In the genomic region with DNA sequence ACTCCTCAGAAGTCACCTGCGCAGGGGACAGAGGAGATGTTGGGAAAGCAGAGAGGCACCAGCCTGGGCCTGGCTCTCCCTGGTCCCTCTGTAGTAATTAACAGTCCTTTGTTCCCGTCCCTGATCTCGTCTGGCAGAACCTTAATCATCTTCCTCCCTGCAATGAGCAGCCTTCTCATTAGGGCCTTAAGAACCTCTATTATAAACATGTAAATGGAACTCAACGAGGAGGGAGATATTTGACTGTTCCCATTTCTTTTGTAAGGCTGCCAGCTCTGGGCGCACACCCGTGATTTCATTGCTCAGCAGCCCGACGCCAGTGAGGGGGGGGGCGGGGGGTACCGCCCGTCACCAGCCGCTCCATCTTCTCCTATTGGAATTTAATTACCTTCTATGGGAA, we compare ENCODE assay signal across 20 mouse cellular contexts.
DNase-seq lines count a peak whose midpoint lies in the region; ATAC-seq and TF ChIP-seq lines count a peak whose summit lies in the region.
"Had no signal": no experiment of that assay in that cellular context is flagged by ENCODE, and none has a peak within 500 bp of the region (broad histone marks: within the 10 kb centered on the region; RNA-seq: fewer than 3 reads in every experiment).

No protein-coding gene starts in this region.

- no peaks in the 10 kb centered on the region for H3K9me3 ChIP-seq in hindbrain, embryonic 13.5 days
- no peaks in the 10 kb centered on the region for H3K9me3 ChIP-seq in hindbrain, embryonic 10.5 days
- H3K9me3 ChIP-seq in neural tube, embryonic 13.5 days, result no peaks in the 10 kb centered on the region
- H3K9me3 ChIP-seq in neural tube, embryonic 15.5 days (replicated peaks), result no peaks in the 10 kb centered on the region
- no peaks in the 10 kb centered on the region for H3K9me3 ChIP-seq in forebrain, embryonic 15.5 days
- H3K9me3 ChIP-seq in midbrain, postnatal 0 days (ENCODE audit: low read length), result no peaks in the 10 kb centered on the region
- H3K9me3 ChIP-seq: embryonic facial prominence, embryonic 12.5 days; heart, embryonic 15.5 days; liver, embryonic 12.5 days; neural tube, embryonic 12.5 days; stomach, embryonic 15.5 days had no signal

- H3K27ac ChIP-seq in hindbrain, embryonic 13.5 days, result peak overlapping the region; percentile 66
- H3K27ac ChIP-seq in hindbrain, embryonic 10.5 days, result no peak overlapping the region
- peak overlapping the region; percentile 68 for H3K27ac ChIP-seq in neural tube, embryonic 13.5 days (replicated peaks)
- no peak overlapping the region for H3K27ac ChIP-seq in neural tube, embryonic 15.5 days (replicated peaks)
- peak overlapping the region; percentile 88 for H3K27ac ChIP-seq in forebrain, embryonic 15.5 days (replicated peaks)
- no peak overlapping the region for H3K27ac ChIP-seq in midbrain, postnatal 0 days (ENCODE audit: low read depth, low read length)
- no peak overlapping the region for H3K27ac ChIP-seq in thymus, adult 2 months (ENCODE audit: control insufficient read depth, insufficient read depth, low read length)
- H3K27ac ChIP-seq: embryonic facial prominence, embryonic 12.5 days; heart, embryonic 15.5 days; liver, embryonic 12.5 days; neural tube, embryonic 12.5 days; stomach, embryonic 15.5 days had no signal

- TF ChIP-seq POLR2A in thymus, adult 2 months (IDR thresholded peaks at IDR 0.05; ENCODE audit: control insufficient read depth, extremely low read depth, insufficient read depth, low read length, poor library complexity), result no peak

- H3K4me1 ChIP-seq in hindbrain, embryonic 13.5 days (replicated peaks), result peaks cover 37% of the 10 kb centered on the region
- H3K4me1 ChIP-seq in hindbrain, embryonic 10.5 days (replicated peaks), result 0 out of 2 replicates have a peak, but pooled peaks cover 3% of the 10 kb centered on the region
- peaks cover 34% of the 10 kb centered on the region for H3K4me1 ChIP-seq in neural tube, embryonic 13.5 days (replicated peaks)
- peaks cover 14% of the 10 kb centered on the region for H3K4me1 ChIP-seq in neural tube, embryonic 15.5 days
- H3K4me1 ChIP-seq in forebrain, embryonic 15.5 days, result peaks cover 27% of the 10 kb centered on the region
- H3K4me1 ChIP-seq in midbrain, postnatal 0 days (ENCODE audit: insufficient read depth, low read length), result no peaks in the 10 kb centered on the region
- H3K4me1 ChIP-seq in thymus, adult 2 months (replicated peaks; ENCODE audit: control insufficient read depth, insufficient read depth, low read length), result no peaks in the 10 kb centered on the region
- H3K4me1 ChIP-seq: embryonic facial prominence, embryonic 12.5 days; heart, embryonic 15.5 days; liver, embryonic 12.5 days; stomach, embryonic 15.5 days had no signal

- no peaks in the 10 kb centered on the region for H3K36me3 ChIP-seq in hindbrain, embryonic 13.5 days
- H3K36me3 ChIP-seq in hindbrain, embryonic 10.5 days, result no peaks in the 10 kb centered on the region
- H3K36me3 ChIP-seq in neural tube, embryonic 13.5 days, result no peaks in the 10 kb centered on the region
- no peaks in the 10 kb centered on the region for H3K36me3 ChIP-seq in neural tube, embryonic 15.5 days
- no peaks in the 10 kb centered on the region for H3K36me3 ChIP-seq in forebrain, embryonic 15.5 days
- no peaks in the 10 kb centered on the region for H3K36me3 ChIP-seq in midbrain, postnatal 0 days (ENCODE audit: insufficient read depth, low read length)
- no peaks in the 10 kb centered on the region for H3K36me3 ChIP-seq in thymus, adult 2 months (ENCODE audit: control insufficient read depth, insufficient read depth, low read length)
- H3K36me3 ChIP-seq: embryonic facial prominence, embryonic 12.5 days; heart, embryonic 15.5 days; liver, embryonic 12.5 days; neural tube, embryonic 12.5 days; stomach, embryonic 15.5 days had no signal

- ATAC-seq in hindbrain, embryonic 13.5 days (ENCODE audit: low FRiP score), result peak; percentile 33; the same call in 1 of the 2 replicates
- ATAC-seq in neural tube, embryonic 13.5 days (ENCODE audit: low read depth), result peak; percentile 45; the same call in 1 of the 2 replicates
- ATAC-seq in neural tube, embryonic 15.5 days (ENCODE audit: low FRiP score), result no peak
- ATAC-seq in forebrain, embryonic 15.5 days (replicated peaks), result peak; percentile 92
- no peak for ATAC-seq in midbrain, postnatal 0 days (ENCODE audit: low FRiP score)
- no peak for ATAC-seq in granulocyte monocyte progenitor cell, adult 5-6 weeks (replicated peaks; ENCODE audit: poor library complexity, severe bottlenecking)
- ATAC-seq: liver, embryonic 12.5 days had no signal

- WGBS in hindbrain, embryonic 13.5 days, result 25% methylated on average over 12 of the region's 12 CpGs
- WGBS in hindbrain, embryonic 10.5 days, result 66% methylated on average over 12 of the region's 12 CpGs
- WGBS in neural tube, embryonic 13.5 days, result 29% methylated on average over 12 of the region's 12 CpGs
- WGBS in neural tube, embryonic 15.5 days, result 20% methylated on average over 12 of the region's 12 CpGs
- WGBS in forebrain, embryonic 15.5 days, result 6% methylated on average over 12 of the region's 12 CpGs
- 35% methylated on average over 12 of the region's 12 CpGs for WGBS in midbrain, postnatal 0 days
- WGBS in thymus, adult 2 months, result 77% methylated on average over 12 of the region's 12 CpGs

- DNase-seq in hindbrain, embryonic 10.5 days (ENCODE audit: low spot score), result no peak
- peak; percentile 27 for DNase-seq in midbrain, postnatal 0 days (ENCODE audit: low spot score)
- DNase-seq in thymus, adult 2 months, result no peak
- DNase-seq: adrenal gland, postnatal 10 days; cerebellum, adult 2 months; kidney, adult 18-20 months; kidney, postnatal 10 days; lung, embryonic 14.5 days; spleen, adult 18-20 months; thymus, postnatal 14 days had no signal

- no peak for TF ChIP-seq CTCF in midbrain, postnatal 0 days (IDR thresholded peaks at IDR 0.05)
- TF ChIP-seq CTCF in thymus, adult 2 months (IDR thresholded peaks at IDR 0.05; ENCODE audit: borderline replicate concordance, control insufficient read depth, extremely low read depth, insufficient read depth, low read length, poor library complexity), result no peak

- H3K4me2 ChIP-seq in hindbrain, embryonic 13.5 days, result no peak overlapping the region
- H3K4me2 ChIP-seq in neural tube, embryonic 13.5 days, result no peak overlapping the region
- no peak overlapping the region for H3K4me2 ChIP-seq in neural tube, embryonic 15.5 days
- no peak overlapping the region for H3K4me2 ChIP-seq in forebrain, embryonic 15.5 days (replicated peaks)
- no peak overlapping the region for H3K4me2 ChIP-seq in midbrain, postnatal 0 days (ENCODE audit: low read depth, low read length, poor library complexity, severe bottlenecking)
- H3K4me2 ChIP-seq: embryonic facial prominence, embryonic 12.5 days; heart, embryonic 15.5 days; liver, embryonic 12.5 days; lung, embryonic 14.5 days; neural tube, embryonic 12.5 days; stomach, embryonic 15.5 days had no signal

- H3K4me3 ChIP-seq in hindbrain, embryonic 13.5 days, result no peak overlapping the region
- H3K4me3 ChIP-seq in hindbrain, embryonic 10.5 days, result no peak overlapping the region
- no peak overlapping the region for H3K4me3 ChIP-seq in neural tube, embryonic 13.5 days
- no peak overlapping the region for H3K4me3 ChIP-seq in neural tube, embryonic 15.5 days (replicated peaks)
- no peak overlapping the region for H3K4me3 ChIP-seq in forebrain, embryonic 15.5 days
- no peak overlapping the region for H3K4me3 ChIP-seq in midbrain, postnatal 0 days (ENCODE audit: low read depth, low read length)
- H3K4me3 ChIP-seq in thymus, adult 2 months (ENCODE audit: control insufficient read depth, insufficient read depth, low read length), result no peak overlapping the region
- H3K4me3 ChIP-seq: embryonic facial prominence, embryonic 12.5 days; heart, embryonic 15.5 days; liver, embryonic 12.5 days; neural tube, embryonic 12.5 days; stomach, embryonic 15.5 days had no signal

- H3K9ac ChIP-seq in hindbrain, embryonic 13.5 days, result no peak overlapping the region
- H3K9ac ChIP-seq in neural tube, embryonic 13.5 days, result no peak overlapping the region
- no peak overlapping the region for H3K9ac ChIP-seq in neural tube, embryonic 15.5 days (replicated peaks)
- no peak overlapping the region for H3K9ac ChIP-seq in forebrain, embryonic 15.5 days (replicated peaks)
- no peak overlapping the region for H3K9ac ChIP-seq in midbrain, postnatal 0 days (replicated peaks; ENCODE audit: low read length, poor library complexity, severe bottlenecking)
- H3K9ac ChIP-seq: embryonic facial prominence, embryonic 12.5 days; heart, embryonic 15.5 days; liver, embryonic 12.5 days; lung, embryonic 14.5 days; neural tube, embryonic 12.5 days; stomach, embryonic 15.5 days had no signal

- H3K27me3 ChIP-seq in hindbrain, embryonic 13.5 days, result peaks cover 16% of the 10 kb centered on the region; the same call in 1 of the 2 replicates
- no peaks in the 10 kb centered on the region; the same call in 1 of the 2 replicates for H3K27me3 ChIP-seq in hindbrain, embryonic 10.5 days (ENCODE audit: insufficient read depth, poor library complexity, severe bottlenecking)
- H3K27me3 ChIP-seq in neural tube, embryonic 13.5 days, result no peaks in the 10 kb centered on the region
- no peaks in the 10 kb centered on the region for H3K27me3 ChIP-seq in neural tube, embryonic 15.5 days (replicated peaks)
- H3K27me3 ChIP-seq in forebrain, embryonic 15.5 days, result peaks cover 14% of the 10 kb centered on the region; the same call in 1 of the 2 replicates
- H3K27me3 ChIP-seq in midbrain, postnatal 0 days (ENCODE audit: insufficient read depth, low read length), result no peaks in the 10 kb centered on the region
- H3K27me3 ChIP-seq in thymus, adult 2 months (ENCODE audit: control insufficient read depth, insufficient read depth, low read length), result no peaks in the 10 kb centered on the region
- H3K27me3 ChIP-seq: embryonic facial prominence, embryonic 12.5 days; liver, embryonic 12.5 days; neural tube, embryonic 12.5 days had no signal

Comparison
In these comparisons a context has a peak if more than half of its experiments do, and no peak if none do; other contexts are left out.
1. ATAC-seq: peak in hindbrain, embryonic 13.5 days (single experiment), neural tube, embryonic 13.5 days (single experiment) and forebrain, embryonic 15.5 days (single experiment); none in neural tube, embryonic 15.5 days (single experiment), midbrain, postnatal 0 days (single experiment) and granulocyte monocyte progenitor cell, adult 5-6 weeks (single experiment).
2. H3K27ac ChIP-seq: peak in hindbrain, embryonic 13.5 days (single experiment), neural tube, embryonic 13.5 days (single experiment) and forebrain, embryonic 15.5 days (single experiment); none in hindbrain, embryonic 10.5 days (single experiment), neural tube, embryonic 15.5 days (single experiment), midbrain, postnatal 0 days (single experiment) and thymus, adult 2 months (single experiment).